Mouse (Mus musculus) stomach, postnatal 0 days (tissue): ENCODE measurements at regions not wholly inside any gene's neighbourhood (a gene's known extent, or its start where the extent isn't known, plus 50 kb on each side); places are given as distances from the start of the nearest gene placed in this dataset.

Source experiments
- CTCF ChIP-seq: IDR thresholded peaks from 2 replicates; pipeline ENCODE4 v1.5.1; 2016; ENCODE audit warnings: antibody characterized with exemption, low read depth, mild to moderate bottlenecking, moderate library complexity
- EP300 ChIP-seq: optimal IDR thresholded peaks from 2 replicates; pipeline ENCODE3; 2016; ENCODE audit warnings: antibody characterized with exemption

- TF ChIP-seq EP300 (no peak), CTCF (no peak)
Observed at GRCm38 (mm10) chr15:25172755-25173154, 240.8 kb downstream of the Basp1 start.
